Mouse (Mus musculus) megakaryocyte, adult 5-6 weeks (primary cell): ENCODE data around the gene Lpp. TPM values are rescaled to one million over a fixed set of nuclear protein-coding genes. Genes with fewer than 3 reads are reported as not detected.
A peak's percentile ranks its signal among the peaks of the same experiment; 100 is the strongest.

Experiments used
- ATAC-seq: 2 replicates; pipeline ENCODE4 v1.8.0; 2016; ENCODE audit warnings: mild to moderate bottlenecking, inconsistent platforms; ENCODE audit not compliant: poor library complexity, severe bottlenecking
- total RNA-seq, 2 experiments: library from RNA; stranded (forward) in 1 of 2; stranded (reverse) in 1 of 2; fragments of 153-499, 151-499 nt in 1 of 2; fragments of 221-1000, 200-1000 nt in 1 of 2; gene quantifications; 2 replicates each; pipeline versions ENCODE4 v1.2.3 to v1.2.4; 2015 to 2017

The Lpp gene
- total RNA-seq, 2 experiments from 2014 or later: 3.1 to 5.1 TPM

DNA sequence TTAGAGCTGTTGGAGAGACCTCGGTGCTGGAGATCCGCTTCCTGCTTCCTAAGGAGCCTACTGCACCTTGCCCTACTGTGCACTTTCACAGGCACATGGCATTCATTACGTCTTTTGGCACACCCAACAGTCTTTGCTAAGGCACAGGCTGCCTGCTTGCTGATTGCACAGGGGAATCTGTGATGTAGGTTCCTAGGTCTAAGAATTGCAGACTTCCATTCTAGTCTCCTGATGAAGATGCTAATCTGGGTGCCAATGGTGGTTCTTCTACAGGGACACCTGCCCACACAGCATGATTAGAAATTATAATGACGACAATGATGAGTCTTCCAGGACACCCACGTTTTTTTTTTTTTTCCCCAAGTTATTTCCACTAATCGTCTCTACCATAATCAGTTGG is 141.9 kb downstream of the Lpp start:
- no peak for ATAC-seq

DNA sequence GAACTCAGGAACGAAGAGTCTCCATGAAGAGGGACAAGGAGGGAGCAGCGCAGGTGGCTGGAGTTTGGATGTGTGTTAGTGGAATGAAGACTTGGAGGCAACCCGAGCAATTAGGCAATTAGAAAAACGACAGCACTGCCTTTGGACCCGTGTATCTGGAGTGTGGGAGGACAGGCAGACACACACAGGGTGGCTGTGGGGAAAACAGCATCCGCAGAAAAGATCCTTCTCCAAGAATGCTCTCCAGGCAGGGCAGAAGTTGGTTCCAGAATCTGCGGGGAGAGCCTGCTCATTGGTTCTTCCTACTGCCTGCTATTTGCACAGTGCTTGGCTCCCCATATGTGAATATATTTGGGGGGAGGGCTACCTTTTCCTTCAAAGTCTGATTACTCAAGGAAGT is 143.0 kb downstream of the Lpp start:
- no peak for ATAC-seq

DNA sequence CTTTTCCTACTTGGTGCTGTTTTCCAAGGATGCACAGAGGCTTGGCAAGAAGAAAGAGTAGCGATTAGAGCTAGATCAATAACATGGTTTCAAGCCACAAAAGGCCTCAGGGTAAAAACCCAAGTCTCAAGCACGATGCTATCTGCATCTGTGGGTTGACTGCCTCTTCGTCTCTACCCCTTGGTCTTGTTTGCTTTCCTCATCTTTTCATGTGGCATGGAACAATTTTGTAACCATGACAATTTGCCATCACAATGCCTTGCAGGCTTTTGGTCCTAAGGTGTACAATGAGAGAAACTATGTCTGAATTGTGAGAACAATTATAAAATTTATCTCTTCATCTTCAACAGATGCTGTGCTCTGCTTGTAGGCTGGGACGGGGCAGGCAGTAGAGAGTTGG is 145.7 kb downstream of the Lpp start:
- ATAC-seq: no peak

DNA sequence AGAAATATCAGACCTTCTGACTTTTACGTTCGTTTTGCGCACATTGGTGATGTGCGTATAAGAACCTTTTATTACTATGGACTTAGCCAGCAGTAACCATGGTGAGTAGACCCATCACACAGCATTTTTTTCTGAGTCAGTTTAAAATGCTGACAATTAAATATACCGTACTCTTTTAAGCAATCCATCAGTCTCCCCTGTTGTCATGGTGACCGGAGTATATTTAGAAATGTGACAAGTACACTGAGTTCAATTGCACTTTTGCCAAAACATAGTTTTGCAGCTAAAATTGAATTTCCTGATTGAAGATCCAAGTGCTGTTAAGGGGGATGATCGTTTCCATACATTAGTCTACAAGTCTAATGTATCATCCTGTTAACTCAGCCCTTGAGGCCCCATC is 149.6 kb downstream of the Lpp start:
- ATAC-seq: no peak

DNA sequence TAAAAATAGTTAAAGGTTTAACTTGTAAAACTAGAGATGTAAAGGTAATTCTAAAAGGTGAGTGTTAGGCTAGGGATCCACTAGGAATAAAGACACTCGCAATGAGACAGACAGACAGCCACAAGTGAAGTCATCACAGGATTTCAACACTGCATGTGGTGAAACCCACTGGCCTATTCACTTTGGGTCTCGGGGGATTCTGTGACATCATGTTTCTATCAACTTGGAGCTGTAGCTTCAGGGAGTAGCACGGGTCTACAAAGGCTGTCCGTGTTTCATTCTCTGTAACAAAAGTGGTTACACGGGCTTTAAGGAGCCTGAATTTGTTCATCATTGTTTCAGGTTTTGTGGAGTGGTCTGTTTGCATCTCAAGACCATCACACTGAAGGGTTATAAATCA is 152.1 kb downstream of the Lpp start:
- ATAC-seq: no peak

DNA sequence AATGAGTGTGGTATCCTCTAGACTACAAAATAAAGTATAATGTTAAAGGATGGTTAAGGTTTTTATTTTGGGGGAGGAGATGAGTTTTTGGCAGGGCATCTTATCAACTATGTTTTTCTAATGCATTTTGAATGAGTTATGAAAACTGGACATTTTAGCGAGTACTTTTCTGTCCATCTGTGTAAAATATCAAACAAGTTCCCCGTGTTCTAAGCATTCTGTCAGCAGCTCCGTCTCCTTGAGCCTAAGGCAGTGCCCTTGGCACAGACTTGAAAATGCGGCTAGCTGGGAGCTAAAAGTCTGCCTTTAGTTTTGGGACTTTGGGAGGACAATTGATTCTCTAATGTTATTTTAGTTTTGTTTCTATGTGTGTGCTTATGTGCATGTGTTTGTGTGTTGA is 165.2 kb downstream of the Lpp start:
- ATAC-seq: no peak

DNA sequence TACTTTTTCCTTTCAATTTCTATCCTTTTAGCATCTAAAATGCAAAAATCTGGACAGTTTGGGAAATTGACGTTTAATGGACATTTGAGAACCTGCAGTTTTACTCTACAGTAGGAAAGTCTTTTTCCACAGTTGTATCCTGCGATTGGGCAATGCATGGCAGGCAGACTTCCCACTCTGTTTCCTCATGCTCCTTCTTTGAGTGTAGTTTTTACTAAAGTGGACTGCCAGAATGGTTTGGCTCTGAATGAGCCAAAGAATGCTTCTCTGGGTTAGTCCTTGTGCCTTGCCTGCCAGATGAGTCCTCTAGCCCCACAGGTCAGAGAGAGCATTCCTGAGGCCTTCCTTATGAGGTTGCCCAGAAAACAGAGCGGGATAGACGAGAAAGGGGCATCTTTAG is 166.5 kb downstream of the Lpp start:
- ATAC-seq: no peak

DNA sequence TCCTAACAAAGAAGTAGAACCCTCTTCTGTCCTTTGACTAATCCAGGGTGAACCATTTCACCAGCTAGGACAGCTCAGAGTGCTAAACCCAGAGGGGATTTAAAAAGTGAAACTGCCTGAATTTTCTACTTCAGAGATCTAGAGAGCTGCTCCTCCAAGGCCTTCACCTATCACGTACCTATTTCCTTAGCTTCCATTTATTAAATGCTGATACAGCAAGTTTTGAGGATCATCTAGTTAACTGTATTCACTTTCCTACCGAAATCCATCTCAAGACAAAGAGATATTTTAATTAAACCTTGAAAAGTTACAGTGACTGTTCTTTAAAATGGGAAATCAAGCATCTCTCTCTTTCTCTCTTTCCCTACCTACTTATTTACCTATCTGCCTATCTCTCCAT is 167.7 kb downstream of the Lpp start:
- ATAC-seq: no peak

DNA sequence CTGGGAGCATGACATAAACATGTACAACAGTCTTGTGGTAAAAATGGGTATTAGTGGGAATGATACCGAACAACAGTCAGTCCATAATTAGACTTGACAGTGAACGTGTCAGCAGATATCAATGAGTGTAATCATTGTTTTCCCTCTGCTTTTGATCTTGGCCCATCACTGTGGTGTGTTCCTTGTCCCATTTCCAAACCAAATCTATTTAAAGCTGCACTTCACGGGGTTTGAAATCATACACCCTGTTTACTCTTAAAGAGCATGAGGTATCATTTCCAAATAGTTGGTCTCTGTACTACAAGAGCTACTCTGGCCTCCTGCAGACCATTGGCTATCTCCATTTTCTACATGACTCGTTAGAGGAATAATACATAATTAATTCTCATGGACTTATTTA is 168.3 kb downstream of the Lpp start:
- ATAC-seq: no peak

DNA sequence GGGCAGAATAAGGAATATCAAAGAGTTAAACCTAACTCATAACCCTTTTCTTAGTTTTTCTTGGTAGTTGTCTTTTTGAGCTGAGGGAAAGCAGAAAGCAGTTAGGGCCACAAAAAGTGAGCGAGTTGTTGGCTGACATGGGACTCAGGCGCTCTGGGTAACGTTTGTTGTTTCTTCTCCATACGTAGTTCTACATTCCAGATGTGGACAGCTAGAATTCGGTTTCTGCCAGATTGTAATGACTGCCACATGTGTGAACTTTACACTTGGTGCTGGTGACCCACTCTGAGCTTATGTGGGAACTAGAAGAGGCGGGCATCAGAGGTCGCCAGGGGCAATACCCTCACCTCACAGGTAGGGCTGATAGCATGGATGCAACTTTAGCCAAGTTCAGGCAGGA is 172.0 kb downstream of the Lpp start:
- ATAC-seq: no peak

DNA sequence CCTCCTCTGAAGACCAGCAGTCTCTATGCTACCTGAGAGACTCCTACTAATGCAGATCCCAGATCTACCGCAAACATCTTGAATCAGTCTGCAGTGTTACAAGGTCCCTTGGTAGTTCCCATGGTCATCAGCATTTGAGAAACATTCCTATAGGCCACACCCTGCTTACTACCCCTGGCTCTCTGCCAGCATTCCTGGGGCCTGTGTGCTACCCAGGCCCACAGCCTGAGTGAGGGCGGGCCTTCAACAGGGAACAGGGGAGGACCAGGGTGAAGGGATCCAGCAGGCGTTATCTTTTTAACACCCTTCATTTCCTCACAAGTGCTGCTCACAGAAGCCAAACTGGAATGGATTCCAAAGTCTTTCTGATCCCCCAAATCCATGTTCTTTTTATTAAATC is 173.0 kb downstream of the Lpp start:
- ATAC-seq: no peak

DNA sequence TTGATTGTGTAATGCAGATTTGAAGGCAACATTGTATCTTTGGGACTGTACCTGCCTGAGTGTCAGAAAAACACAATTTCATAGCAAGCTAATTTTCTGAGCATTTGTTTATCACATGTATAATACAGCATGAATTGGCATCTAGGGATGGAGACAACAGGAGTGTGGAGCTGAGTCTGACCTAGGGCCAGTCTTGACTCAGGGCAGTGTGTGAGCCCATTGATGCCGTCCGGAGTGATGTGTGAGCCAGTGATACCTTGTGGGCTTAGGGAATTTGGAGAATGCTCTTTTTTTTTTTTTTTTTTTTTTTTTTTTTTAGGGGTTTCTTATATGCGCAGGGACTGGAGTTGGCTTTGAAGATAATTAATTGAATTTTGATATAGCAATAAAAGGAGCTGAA is 174.3 kb downstream of the Lpp start:
- no peak for ATAC-seq

DNA sequence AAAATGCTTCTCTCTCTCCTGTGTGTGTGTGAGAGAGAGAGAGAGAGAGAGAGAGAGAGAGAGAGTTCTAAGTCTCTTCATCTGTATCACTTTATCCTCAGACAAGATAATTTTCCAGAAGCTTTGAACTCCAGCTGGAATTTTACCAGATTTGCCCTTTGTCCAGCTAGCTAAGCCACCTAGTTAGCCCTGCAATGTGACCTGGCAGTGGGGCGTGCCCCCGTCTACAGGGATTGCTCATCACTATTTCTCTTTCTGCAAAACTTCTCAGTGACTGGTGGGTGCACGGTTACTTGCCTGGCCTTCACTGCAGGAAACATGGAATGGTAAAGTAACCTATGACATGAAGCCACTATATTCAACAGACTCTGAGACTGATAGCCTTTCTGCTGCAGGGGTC is 174.8 kb downstream of the Lpp start:
- ATAC-seq: no peak

DNA sequence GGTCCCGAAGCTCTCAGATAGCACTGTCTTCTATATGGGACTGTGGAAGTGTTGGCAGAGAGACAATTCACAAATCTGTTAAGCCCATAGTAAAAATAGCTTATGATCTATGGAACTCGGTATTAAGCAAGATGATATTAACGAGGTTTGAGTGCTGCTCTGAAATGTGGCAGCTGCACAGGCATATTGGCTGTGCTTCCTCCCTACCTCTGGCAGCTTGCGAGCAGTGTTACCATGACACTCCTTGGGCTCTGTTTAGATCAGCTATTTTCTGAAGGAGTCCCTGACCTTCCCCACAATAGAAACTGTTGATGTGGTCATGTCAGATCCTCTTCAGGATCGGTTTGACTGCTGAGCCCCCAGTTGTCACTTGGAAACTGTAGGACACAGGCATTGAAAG is 176.4 kb downstream of the Lpp start:
- ATAC-seq: no peak

DNA sequence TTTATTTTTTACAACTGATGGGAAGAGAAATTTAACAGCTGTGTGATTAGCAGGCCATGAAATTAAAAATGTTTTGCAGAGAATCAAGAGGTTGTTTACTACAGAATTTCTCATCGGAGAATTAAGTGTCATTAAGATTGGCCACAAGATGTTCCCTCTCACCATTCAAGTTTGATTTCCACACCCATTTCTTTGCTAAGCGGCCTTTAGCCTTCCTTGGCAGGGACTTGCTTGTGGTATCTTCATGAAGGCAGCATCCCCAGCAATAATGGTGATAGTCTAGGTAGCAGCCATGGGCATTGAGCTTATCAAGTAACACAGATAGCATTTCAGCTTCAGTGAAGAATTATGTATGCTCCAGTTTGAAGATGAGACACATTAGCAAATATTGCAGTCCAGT is 183.7 kb downstream of the Lpp start:
- no peak for ATAC-seq

DNA sequence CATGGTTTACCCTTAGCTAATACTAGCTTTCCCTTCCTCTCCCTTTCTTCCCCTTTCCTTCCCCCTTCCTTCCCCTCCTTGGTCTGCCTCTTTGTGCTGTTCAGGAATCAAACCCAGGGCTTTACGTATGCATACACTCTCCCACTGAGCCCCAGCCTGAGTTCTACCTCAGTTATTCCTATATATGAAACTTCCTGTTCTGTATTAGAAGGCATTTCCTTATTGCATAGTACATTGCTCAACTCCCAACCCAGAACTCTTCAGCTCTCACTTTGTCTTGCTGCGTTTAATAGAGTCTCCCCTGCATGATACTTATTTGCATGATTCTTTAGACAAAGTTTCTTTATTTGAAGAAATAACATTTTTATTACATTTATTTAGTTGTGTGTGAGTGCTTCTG is 184.5 kb downstream of the Lpp start:
- ATAC-seq: peak; percentile 87

DNA sequence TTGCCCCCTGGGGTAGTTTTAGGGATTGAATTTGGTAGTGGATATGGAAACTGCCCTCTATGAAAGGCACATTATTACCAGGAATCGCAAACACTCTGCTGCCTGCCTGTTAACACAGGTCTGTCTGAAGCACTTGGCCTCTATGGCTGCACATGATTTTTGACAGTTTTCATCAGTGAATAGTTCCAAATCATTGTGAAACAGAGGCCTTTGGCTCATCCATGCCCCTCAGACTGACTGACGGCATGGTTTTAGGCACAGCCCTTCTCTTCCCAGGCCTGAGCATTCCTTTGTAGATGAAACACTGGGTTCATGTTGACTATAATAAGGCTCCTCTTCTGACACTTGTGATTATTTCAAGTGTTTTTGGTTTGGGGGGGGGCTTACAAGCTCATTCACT is 189.5 kb downstream of the Lpp start:
- ATAC-seq: no peak

DNA sequence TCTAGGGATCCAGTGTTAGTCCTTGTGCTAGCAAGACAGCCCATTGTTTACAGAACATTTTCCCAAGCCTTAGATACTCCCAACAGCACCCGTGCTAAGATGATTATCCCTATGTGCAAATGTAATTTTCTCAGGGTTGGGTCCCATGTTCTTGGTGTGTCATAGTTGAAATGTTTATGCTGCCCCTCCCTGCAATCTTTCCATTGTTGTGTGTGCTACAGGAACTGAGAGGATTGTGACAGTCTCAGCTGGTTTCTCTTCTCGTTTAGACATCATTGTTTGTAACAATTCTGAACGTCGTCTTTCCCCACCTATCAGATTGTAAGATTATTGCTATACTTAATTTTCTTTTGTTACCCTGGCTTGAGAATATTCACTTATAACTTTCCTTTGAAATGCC is 200.2 kb downstream of the Lpp start:
- ATAC-seq: peak; percentile 93

DNA sequence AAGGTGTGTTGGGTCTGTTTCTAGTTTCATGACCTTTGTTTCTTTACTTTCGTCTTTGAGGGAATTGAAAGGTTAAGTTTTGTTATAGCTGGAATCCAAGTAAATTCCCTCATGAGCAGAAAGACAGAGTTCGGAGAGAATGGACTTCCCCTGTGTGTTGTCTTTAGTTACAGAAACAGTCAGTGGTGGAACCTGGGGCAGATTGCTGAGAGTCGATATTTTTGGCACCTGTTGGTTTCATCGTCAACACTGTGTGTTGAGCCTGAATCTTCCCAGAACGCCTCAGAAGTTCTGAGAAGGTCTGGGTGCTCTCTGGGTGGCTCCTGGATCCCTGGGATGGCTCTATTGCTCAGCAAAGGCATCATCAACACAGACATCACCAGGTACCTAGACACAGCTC is 201.2 kb downstream of the Lpp start:
- ATAC-seq: no peak

DNA sequence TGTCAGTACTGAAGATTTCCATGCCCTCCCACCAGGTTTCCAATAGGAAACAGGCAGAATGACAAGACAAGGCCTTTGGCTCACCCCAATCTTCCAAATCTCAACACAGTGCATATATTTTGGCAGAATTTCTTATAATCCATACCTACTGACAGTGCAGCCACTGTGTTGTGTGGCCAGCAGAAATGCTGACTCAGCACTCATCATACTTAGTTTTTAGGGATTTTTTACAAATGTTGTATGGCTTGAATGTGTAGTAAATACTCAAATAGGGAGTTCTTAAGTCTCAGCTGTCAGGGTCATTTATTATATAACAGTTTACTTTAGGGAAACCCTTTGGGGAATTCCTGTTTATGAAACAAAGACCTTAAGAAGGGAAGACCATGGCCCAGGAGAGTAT is 202.2 kb downstream of the Lpp start:
- ATAC-seq: no peak

DNA sequence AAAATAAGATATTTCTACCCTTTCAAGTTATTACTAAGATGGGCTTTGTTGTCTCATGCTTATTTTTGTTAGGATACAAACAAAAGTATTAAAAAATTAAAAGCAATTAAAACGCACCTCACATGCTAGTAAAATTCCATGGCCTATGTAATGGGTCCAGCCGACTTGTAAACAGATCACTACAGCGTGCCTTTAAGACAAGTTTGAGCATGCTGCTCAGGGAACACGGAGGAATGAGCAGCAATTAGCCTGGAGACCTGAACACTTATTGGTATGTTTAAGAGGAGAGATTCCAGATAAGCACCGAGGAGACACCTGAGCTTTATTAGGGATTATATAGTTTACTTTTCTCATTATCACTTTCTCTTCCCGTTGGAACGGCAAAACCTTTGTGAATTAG is 205.3 kb downstream of the Lpp start:
- no peak for ATAC-seq

DNA sequence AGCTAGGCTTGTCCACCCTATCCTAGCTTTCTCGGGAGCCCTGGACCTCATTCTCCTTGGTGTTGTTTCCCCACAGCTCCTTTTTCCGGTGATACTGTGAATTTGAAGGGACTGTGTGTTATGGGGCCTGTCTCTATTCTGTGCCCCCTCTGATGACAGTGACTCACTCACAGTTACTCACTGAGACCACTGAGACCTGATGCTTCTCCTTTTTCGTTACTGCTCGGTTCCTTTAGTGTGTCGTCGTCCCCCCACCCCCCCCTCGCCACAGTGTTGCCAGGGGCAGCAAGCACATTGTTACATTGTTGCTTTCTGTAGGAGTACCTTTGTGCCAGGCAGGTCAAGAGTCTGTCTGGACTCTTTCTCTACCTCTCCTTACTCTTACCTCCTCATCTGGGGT is 206.5 kb downstream of the Lpp start:
- ATAC-seq: peak; percentile 65

DNA sequence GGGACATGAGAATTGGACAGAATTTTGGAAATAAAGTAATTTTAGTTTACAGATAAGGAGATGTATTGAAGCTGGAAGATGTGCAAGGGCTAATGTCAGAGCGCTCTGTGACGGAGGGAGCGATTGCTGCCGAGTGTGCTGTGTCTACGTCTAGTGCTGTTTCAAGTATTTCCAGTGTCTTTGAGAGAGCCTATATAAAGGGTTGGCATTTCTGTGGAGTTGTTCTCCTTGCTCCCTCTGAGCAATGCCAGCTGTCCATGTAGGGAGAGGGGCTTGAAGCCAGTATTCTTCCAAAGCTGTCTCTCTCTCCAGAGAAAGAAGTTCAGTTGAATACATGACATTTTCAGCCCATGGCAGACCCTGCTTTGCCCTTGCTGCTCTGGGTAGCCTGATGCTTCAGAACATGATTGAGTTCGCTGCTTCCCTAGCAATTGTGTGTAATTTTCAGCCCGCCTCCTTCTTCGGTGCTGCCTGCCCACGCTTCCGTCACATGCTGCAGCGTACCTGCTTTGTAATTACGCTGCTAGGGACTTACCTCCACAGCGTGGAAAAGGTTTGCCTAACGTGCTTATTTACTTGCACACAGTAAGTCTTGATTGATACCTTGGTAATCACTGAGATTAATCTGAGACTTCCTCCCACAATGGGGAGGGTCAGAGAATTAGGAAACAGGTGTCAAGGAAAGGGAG is 207.1 kb downstream of the Lpp start:
- no peak for ATAC-seq

DNA sequence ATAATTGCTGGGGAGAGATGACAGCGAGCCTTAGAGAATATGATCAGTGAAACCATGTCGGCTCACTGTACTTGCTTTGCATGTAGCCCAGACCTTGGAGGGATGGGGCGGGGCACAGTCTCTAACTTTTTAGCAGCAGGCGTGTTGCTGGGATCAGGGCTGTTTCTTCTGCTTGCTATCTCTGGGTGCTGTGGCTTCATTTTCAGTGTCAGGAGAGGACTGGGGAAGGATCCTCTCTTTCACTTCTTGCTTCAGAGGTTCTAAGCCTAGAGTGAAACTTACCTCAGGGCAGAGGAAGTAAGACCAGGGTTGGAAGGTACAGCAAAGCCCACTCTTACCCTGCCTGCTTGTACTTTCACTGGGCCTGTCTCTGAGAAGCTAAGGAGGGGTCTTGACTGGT is 210.0 kb downstream of the Lpp start:
- ATAC-seq: peak; percentile 73
